Mouse (Mus musculus) midbrain, postnatal 0 days (tissue): ENCODE measurements around the gene Nos1. TPM values are rescaled to one million over a fixed set of nuclear protein-coding genes. Genes with fewer than 3 reads are reported as not detected.

ENCODE experiments used
- ATAC-seq: fragments of 200-750 bp; cut with Nextera tagmentation; 2 replicates; pipeline ENCODE4 v1.8.0; 2017; ENCODE audit warnings: moderate number of reproducible peaks, mild to moderate bottlenecking, moderate TSS enrichment, moderate library complexity; ENCODE audit not compliant: low FRiP score
- DNase-seq: peaks from one replicate; pipeline ENCODE4 v3.0.0-alpha.2; 2015; ENCODE audit warnings: low spot score
- H3K27ac ChIP-seq: fragments of 300-500 bp; sonication (generic); 2 replicates; pipeline ENCODE4 v1.5.1; 2014; ENCODE audit warnings: low read depth, mild to moderate bottlenecking, low read length, mixed read lengths
- H3K27me3 ChIP-seq: fragments of 300-500 bp; sonication (generic); 2 replicates; pipeline ENCODE4 v1.6.1; 2014; ENCODE audit warnings: low read length, control low read depth, mixed read lengths; ENCODE audit not compliant: insufficient read depth
- H3K36me3 ChIP-seq: fragments of 300-500 bp; sonication (generic); 2 replicates; pipeline ENCODE4 v1.6.1; 2014; ENCODE audit warnings: low read length, control low read depth, mixed read lengths; ENCODE audit not compliant: insufficient read depth
- H3K4me1 ChIP-seq: fragments of 300-500 bp; sonication (generic); 2 replicates; pipeline ENCODE4 v1.6.1; 2014; ENCODE audit warnings: mild to moderate bottlenecking, control low read depth, antibody characterized with exemption, low read length, mixed read lengths; ENCODE audit not compliant: insufficient read depth
- H3K4me2 ChIP-seq: fragments of 300-500 bp; sonication (generic); 2 replicates; pipeline ENCODE4 v1.6.1; 2014; ENCODE audit warnings: low read depth, mild to moderate bottlenecking, low read length, mixed read lengths; ENCODE audit not compliant: poor library complexity, severe bottlenecking
- H3K4me3 ChIP-seq: fragments of 300-500 bp; sonication (generic); 2 replicates; pipeline ENCODE4 v1.5.1; 2014; ENCODE audit warnings: low read depth, mild to moderate bottlenecking, low read length, moderate library complexity
- H3K9ac ChIP-seq: fragments of 300-500 bp; sonication (generic); replicated peaks from 2 replicates; pipeline ENCODE4 v1.6.1; 2014; ENCODE audit warnings: mild to moderate bottlenecking, low read length, moderate library complexity, mixed read lengths; ENCODE audit not compliant: poor library complexity, severe bottlenecking
- H3K9me3 ChIP-seq: fragments of 300-500 bp; sonication (generic); 2 replicates; pipeline ENCODE4 v1.6.1; 2016; ENCODE audit warnings: low read length, control low read depth
- CTCF ChIP-seq: IDR thresholded peaks from 2 replicates; pipeline ENCODE4 v1.5.1; 2016; ENCODE audit warnings: antibody characterized with exemption, mild to moderate bottlenecking
- WGBS: fragments of 180-500 bp; shearing (Covaris S2); extraction: QIAGEN DNeasy Blood & Tissue Kit; methylation state at CpG from one replicate; pipeline ENCODE4 v1.1.7; 2014; 5-methylcytosine and 5-hydroxymethylcytosine counted together
- polyA plus RNA-seq: library from polyadenylated mRNA; unstranded; fragments of >200 nt; fragmentation: Nextera tagmentation; extraction: Ambion mirVana; gene quantifications from 2 replicates; pipeline ENCODE4 v1.2.1, GENCODE M21; 2015
- total RNA-seq: library from RNA; depleted of rRNA; stranded (reverse); fragments of >200 nt; gene quantifications from 2 replicates; pipeline ENCODE4 v1.2.3, GENCODE M21; 2014

The Nos1 gene
- total and polyA plus RNA-seq, 2 experiments from 2014 or later: 3.4 to 17.8 TPM

- Histone ChIP-seq H3K4me1 (no peaks in the 10 kb centered on the region), H3K27me3 (no peaks in the 10 kb centered on the region), H3K4me2 (no peak overlapping the region), H3K27ac (no peak overlapping the region), H3K9me3 (no peaks in the 10 kb centered on the region), H3K4me3 (no peak overlapping the region), H3K9ac (no peak overlapping the region), H3K36me3 (peaks cover 85% of the 10 kb centered on the region)
- no peak for ATAC-seq
- TF ChIP-seq CTCF: no peak
- WGBS: 49% methylated on average over 10 of the region's 10 CpGs
- no peak for DNase-seq
These were observed 216.7 kb downstream of the Nos1 start for GRCm38 (mm10) chr5:117997434-117997970.

- WGBS: 78% methylated on average over 7 of the region's 7 CpGs
- Histone ChIP-seq H3K4me1 (no peaks in the 10 kb centered on the region), H3K4me3 (no peak overlapping the region), H3K27me3 (no peaks in the 10 kb centered on the region), H3K36me3 (peaks cover 93% of the 10 kb centered on the region), H3K9ac (no peak overlapping the region), H3K9me3 (no peaks in the 10 kb centered on the region), H3K27ac (no peak overlapping the region), H3K4me2 (no peak overlapping the region)
- DNase-seq (no peak), ATAC-seq (no peak)
- no peak for TF ChIP-seq CTCF
These were observed 218.2 kb downstream of the Nos1 start for GRCm38 (mm10) chr5:117999061-117999460.

DNA sequence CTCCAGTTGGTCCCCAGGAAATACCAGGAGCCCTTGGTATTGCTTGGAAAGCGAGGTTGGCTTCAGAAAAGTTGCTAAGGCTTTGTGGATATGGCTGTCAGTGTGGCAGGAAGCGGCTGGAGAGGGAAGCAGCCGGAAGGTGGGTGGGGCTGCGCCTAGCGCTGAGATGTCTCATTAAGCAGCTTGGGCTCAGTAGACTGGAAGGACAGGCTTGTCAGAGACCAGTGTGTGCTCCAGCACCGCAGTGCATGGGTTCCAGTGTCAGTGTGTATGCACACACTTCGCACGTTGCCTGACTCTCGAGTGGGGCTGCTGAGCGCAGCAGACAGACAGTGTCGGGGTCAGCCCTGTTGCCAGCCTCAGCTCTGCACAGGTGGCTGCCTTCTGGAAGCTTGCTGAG is 218.8 kb downstream of the Nos1 start:
- Histone ChIP-seq H3K36me3 (peaks cover 89% of the 10 kb centered on the region), H3K4me2 (no peak overlapping the region), H3K27ac (no peak overlapping the region), H3K9me3 (no peaks in the 10 kb centered on the region), H3K27me3 (no peaks in the 10 kb centered on the region), H3K4me1 (no peaks in the 10 kb centered on the region), H3K9ac (no peak overlapping the region), H3K4me3 (no peak overlapping the region)
- TF ChIP-seq CTCF: no peak
- DNase-seq: no peak
- WGBS: 82% methylated on average over 11 of the region's 11 CpGs
- no peak for ATAC-seq

GRCm38 (mm10) chr5:118002059-118002458 is 221.2 kb downstream of the Nos1 start:
- no peaks in the 10 kb centered on the region for H3K9me3 ChIP-seq
- no peak overlapping the region for H3K27ac ChIP-seq
- WGBS: 29% methylated on average over 9 of the region's 9 CpGs
- no peak overlapping the region for H3K4me2 ChIP-seq
- no peaks in the 10 kb centered on the region for H3K27me3 ChIP-seq
- peaks cover 80% of the 10 kb centered on the region for H3K36me3 ChIP-seq
- ATAC-seq: peak; percentile 47; the same call in 1 of the 2 replicates
- no peak overlapping the region for H3K4me3 ChIP-seq
- H3K4me1 ChIP-seq: no peaks in the 10 kb centered on the region
- H3K9ac ChIP-seq: no peak overlapping the region
- TF ChIP-seq CTCF: peak; percentile 95
- peak; percentile 81 for DNase-seq

- no peak for ATAC-seq
- H3K4me2 ChIP-seq: no peak overlapping the region
- no peak overlapping the region for H3K9ac ChIP-seq
- peak; percentile 61 for DNase-seq
- H3K9me3 ChIP-seq: no peaks in the 10 kb centered on the region
- peaks cover 79% of the 10 kb centered on the region for H3K36me3 ChIP-seq
- peak; percentile 87 for TF ChIP-seq CTCF
- WGBS: 78% methylated on average over 8 of the region's 8 CpGs
- no peaks in the 10 kb centered on the region for H3K27me3 ChIP-seq
- H3K4me1 ChIP-seq: no peaks in the 10 kb centered on the region
- no peak overlapping the region for H3K27ac ChIP-seq
- no peak overlapping the region for H3K4me3 ChIP-seq
These were observed 223.8 kb downstream of the Nos1 start for GRCm38 (mm10) chr5:118004619-118005018.

DNA sequence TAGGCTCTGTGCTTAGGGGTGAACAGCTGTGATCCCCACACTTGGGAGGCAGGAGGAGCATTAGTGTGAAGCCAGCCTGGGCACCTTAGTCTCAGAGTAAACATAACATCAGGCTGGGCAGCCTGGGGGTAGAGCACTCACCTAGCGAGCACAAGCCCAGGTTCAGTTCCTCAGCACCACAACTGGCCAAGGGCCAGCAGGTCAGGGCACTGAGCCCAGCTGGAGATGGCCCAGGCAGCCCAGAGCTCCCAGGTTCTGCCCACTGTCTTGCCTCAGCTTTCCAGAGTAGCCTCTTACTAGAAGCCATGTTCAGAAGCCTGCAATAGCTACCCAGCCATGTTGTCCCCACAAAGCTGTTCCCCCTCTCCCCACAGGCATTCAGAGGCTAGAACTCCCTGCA is 224.9 kb downstream of the Nos1 start:
- Histone ChIP-seq H3K4me3 (no peak overlapping the region), H3K27ac (no peak overlapping the region), H3K4me1 (no peaks in the 10 kb centered on the region), H3K9me3 (no peaks in the 10 kb centered on the region), H3K27me3 (no peaks in the 10 kb centered on the region), H3K9ac (no peak overlapping the region), H3K4me2 (no peak overlapping the region), H3K36me3 (peaks cover 77% of the 10 kb centered on the region)
- no peak for TF ChIP-seq CTCF
- WGBS: 91% methylated on average over 1 of the region's 1 CpGs
- ATAC-seq (no peak), DNase-seq (no peak)
